Mouse (Mus musculus) urinary bladder, adult 2 months (tissue): ENCODE measurements around the gene Il1b. TPM values are rescaled to one million over a fixed set of nuclear protein-coding genes. Genes with fewer than 3 reads are reported as not detected.
A peak's percentile ranks its signal among the peaks of the same experiment; 100 is the strongest.

Experiments used
- DNase-seq: peaks from one replicate; pipeline ENCODE4 v3.0.0; 2022; ENCODE audit warnings: low spot score
- polyA plus RNA-seq: library from polyadenylated mRNA; depleted of rRNA; stranded (reverse); fragments of >200 nt; gene quantifications from 2 replicates; pipeline ENCODE4 v1.2.3, GENCODE M21; 2012; rRNA removed

Gene Il1b
- polyA plus RNA-seq, 1 experiment, result 0.28 TPM

DNA sequence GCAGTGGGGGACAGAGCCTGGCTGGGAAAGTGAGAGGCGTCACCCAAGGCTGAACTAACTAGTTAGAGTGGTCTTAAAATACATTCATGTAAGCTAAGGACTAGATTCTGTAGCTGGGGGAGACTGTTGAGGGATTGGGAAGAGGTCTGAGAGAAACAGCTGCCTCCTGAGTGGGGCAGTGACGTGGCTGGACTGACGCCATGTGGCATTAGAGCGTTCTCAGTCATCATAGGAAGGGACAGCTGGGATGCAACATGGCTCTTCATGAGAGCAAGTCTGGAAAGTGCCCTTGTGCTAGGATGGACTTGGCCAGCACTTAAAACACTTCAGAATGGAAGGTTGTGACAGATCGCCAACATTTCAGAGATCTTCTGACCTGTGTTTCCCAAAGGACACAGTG lies 2.1 kb downstream of the Il1b start:
- no peak for DNase-seq

DNA sequence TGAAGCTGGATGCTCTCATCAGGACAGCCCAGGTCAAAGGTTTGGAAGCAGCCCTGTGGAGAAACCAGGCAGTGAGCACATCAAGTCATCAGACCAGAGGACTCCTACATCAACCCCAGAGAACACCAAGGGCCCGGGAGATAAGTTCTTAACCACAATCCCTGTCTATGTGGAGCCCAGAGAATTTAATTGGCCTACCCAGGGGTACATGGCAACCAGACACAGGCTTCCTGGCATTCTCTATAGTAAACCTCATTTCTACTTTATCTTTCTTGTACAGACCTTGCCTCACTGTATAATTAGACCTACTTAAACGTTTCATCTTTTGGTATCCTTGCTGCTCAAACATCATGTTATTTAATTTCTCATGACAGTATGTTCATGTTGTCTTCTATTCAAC lies 2.8 kb downstream of the Il1b start:
- no peak for DNase-seq

DNA sequence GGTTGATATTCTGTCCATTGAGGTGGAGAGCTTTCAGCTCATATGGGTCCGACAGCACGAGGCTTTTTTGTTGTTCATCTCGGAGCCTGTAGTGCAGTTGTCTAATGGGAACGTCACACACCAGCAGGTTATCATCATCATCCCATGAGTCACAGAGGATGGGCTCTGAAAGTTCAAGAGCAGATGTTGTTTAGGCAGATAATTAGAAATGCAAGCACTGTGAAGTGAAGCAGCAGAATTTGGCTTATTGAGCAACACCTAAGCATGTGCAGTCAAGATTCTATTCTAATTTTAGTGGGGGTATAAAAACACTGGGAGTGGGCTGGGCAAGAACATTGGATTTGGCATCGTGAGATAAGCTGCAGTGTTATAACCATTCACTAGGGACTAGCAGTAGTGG lies 3.7 kb downstream of the Il1b start:
- no peak for DNase-seq

DNA sequence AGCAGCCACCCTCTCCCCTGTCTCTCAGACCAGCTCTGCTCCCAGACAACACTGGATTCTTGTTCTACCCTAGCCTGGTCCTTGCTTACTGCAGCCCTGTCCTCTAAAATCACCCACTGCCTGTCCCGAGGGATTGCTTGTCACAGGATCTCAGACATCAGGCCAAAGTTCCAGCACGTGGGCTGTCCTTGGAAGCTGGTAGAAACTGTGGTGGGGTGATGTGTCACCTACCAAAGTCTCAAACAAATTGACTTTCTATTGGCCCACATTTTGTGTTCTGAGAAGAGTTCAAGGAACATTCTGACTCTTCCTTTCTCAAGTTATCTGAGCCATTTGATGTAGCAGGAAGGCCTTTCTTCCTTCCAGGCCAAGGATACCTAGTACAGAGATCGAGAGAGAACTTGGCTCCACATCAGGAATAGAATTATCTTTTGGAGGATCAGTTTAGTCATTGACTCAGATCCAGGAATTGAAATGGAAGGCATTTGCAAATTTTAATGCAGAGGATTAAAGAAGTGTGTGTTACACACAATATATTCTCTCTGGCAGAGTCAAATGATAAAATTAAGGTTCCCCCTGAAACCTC lies 9.9 kb downstream of the Il1b start:
- no peak for DNase-seq

DNA sequence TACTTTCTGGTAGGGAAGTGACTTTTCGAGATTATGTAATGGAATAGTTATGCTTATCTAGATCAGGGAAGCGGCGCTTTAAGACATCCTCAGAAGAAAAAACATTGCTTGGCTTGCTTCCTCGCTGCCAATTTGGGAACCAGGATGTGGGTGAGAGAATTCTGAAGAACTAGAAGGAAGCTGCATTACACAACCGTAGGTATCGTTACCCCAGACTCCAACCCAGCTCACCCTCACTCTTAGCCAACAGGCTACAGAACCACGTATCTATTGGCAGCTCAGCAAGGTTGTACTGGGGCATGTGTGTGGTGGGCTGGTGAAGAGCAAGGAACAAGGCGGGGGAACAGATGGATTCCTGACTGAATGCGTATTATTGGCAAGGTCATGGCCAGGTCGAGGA lies 10.7 kb downstream of the Il1b start:
- DNase-seq, result no peak

DNA sequence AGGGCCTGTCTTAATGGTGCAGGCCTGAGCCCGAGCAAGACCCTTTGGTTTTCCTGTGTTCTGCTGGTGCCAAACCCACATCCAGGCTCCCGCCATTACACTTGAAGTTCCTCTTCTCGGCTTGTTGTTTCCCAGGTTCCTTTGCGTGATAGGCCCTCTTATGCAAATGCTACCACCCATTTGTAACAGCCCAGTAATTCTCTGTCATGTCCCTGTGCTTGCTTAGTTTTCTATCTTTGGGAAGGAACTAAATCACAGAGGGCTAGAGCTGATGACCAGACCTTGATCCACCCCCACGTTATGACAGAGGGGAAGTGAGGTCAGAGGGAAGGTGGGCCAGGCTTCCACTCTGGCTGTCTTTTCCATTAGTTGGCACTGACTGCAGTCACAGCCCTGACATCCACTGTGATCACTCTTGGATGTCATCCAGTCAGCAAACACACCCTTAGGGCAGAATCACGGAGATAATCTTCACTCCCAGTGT lies 32.8 kb downstream of the Il1b start:
- DNase-seq, result no peak

DNA sequence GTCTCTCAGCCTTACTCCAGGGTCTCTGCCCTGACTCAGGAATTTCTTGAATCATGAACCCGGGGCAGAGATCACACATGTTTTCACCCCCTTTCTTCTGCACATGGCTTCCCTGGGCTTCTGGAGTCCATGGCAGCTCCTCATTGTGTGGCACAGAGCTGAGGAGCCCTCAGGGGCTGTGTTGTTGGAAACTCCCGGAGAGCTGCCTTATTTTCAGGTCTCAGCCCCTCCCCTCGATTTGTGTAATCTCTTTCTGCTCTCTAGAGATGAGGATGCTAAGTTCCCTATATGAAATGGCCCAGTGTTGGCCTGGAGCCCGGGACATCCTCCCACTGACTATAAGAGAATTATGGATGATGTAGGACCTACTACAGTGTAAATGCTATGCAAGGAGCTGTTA lies 37.5 kb downstream of the Il1b start:
- no peak for DNase-seq

DNA sequence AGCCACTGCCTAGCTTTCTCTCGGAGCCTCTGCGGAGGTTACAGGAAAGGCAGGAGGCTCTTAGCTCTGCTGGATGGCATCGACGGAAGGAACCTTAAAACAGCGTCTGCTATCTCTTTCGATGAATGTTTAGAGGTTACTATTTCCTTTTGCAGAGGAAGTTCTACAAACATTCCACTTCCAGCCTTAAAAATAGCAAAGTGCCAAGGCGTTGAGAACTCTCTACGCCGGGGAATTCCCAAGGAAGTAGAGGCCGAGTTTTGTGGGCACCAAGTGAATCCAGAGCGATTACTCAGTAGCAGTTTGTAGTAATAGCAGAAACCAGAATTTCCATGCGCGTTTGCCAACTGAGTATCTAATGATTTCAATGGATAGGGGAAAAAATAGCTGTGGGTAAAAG lies 40.4 kb downstream of the Il1b start:
- DNase-seq, result no peak

DNA sequence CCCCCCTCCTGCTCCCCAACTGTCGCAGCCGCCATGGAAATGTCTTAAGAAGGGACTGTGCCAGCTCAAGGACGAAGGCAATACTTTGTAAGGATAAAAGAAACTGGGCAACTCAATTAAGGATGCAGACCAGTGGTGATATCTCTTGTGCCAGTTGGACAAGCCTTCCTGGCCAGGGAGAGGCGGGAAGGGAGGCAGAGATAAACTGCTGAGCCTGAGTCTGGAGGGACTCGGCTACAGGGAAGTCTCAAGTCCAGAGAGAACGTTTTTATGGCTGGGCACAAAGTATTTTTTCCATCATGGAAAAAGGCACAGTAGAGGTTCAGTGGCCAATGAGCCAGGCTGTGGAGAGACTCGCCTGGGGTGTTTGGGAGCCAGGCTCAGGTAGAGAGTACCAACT lies 40.9 kb downstream of the Il1b start:
- DNase-seq, result no peak

DNA sequence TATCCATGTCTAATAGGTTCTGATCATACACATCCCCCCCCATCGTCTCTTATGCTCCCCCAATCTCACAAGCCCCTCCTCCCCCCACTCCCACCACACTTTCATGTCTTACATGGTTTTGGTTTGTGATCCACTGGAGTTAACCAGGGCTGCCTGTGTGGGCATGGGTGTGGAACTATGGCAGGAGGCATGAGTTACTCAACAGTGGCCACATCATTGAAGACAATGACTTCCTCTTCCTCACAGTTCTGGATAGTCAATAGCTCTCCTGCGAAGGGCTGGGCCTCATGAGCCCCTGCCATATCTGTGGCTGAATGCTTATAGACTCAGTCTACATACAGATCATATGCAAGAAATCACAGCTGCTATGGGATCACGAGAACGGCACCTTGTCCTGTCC lies 42.7 kb downstream of the Il1b start:
- no peak for DNase-seq

DNA sequence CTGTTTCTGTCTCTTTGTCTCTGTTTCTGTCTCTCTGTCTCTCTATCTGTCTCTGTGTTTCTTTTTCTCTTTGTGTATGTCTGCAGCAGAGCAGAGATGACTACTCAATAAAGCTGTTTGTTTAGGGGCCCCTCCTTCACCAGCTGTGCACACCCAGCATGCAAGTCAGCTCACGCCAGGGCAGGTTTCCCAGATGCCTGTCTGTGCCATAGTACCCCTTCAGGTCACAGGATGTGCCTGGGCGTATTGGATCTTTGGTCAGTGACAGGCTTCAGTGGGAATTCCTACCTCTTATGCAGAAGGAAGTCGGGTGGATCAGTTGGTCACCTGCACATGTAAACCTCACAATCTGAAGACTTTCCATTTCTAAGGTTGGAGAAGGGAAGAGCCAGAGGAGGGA lies 46.7 kb downstream of the Il1b start:
- DNase-seq, result peak; percentile 40

DNA sequence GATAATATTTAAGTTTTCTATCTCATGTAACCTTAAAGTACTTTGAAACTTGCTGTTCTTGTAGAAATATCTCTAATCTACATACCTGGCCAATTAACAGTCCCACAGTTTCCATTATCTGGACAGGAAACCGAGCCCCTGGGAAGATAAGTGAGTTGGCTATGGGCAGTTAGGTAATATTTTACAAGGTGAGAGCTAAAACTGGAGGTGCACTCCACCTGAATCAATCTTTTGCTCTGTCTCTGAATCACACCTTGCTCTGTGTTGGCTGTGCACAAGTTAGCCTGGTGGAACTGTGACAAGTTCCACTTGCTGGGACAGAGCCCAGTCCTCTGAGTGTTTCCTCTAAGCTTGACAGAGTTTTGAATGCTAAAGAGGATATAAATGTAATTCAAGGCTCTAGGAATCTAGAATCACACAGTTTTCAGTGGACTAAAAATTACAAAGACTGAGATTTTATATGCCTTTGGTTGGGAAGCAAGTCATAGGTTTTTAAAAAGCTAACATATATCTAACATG lies 48.8 kb downstream of the Il1b start:
- no peak for DNase-seq

DNA sequence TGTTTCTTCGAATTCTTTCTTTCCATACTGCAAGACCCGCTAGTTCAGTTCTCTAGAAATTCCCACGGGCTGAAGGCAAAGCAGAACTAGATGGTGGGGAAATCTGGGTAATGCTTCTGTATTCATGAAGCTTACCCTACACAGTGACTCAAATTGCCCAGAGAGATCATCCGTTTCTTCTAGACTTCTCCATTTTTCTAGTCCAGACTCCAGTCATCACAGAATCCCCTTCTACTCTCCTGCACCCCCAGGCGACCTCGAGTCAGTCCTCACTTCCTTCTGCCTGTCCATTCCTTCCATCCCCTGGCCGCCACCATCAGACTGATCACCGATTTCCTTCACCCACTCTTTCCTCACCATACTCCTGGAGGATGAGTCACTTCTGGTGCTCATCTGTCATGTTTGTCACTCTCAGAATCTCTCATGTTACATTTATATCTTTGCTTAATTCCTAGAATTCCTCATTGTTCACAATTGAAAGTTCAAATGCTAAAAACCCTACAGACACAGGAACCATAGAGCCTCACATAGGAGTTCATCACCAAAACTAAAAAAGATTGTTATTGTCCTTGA lies 50.8 kb downstream of the Il1b start:
- DNase-seq, result no peak

DNA sequence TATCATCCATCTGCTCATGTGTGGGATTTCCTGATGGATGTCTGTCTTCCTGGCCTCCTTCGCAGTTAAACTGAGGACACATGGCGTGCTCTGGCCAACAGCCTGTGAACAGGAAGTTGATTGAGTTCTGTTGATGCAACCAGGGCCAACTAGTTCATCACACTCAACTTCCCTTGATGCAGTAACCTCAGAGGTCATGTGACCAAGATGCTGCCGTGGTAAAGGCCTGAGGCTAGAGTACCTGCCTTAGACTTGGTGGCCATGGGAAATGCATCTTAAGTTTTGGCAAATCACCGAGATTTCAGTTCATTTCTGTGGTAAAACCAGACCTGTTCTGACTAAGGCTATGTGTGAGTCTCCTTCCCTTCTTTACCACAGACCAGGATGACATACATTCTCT lies 55.1 kb downstream of the Il1b start:
- DNase-seq, result no peak

DNA sequence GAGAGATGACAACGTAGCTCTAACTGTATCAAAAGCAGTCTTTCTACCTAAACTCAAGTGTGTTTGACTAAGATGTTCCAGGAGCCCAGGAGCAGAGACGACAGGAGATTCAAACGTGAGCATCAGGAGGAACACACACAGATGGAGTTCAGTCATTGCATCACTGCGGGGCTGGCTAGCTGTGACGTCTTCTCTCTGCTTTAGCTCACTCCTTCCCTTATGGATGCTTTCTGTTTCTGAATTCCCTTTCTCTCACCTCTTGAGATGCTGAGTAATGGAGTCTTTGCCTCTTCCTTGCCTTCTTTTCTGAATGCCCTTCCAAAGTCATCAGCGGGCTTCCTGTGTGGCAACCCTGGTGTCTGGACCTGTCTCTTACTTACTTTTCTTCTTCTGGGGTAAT lies 56.1 kb downstream of the Il1b start:
- DNase-seq, result no peak

Other genes starting within 250 kb of the Il1b start
- 19.4 and 19.5 TPM in 2 replicates for gene Chchd5, start 241.4 kb downstream of the Il1b start, polyA plus RNA-seq
- gene Slc20a1, start 172.4 kb downstream of the Il1b start, polyA plus RNA-seq, result 26.0 and 34.4 TPM in 2 replicates
- gene Ckap2l, start 73.9 kb downstream of the Il1b start, polyA plus RNA-seq, result 0.52 and 1.4 TPM in 2 replicates
- not detected in 2 replicates for gene Il1a, start 61.2 kb downstream of the Il1b start, polyA plus RNA-seq
- gene F830045P16Rik, start 165.5 kb upstream of the Il1b start, polyA plus RNA-seq, result not detected in 2 replicates
- 38.3 and 39.3 TPM in 2 replicates for gene Sirpa, start 221.7 kb upstream of the Il1b start, polyA plus RNA-seq